Mouse (Mus musculus) neutrophil, adult 5-6 weeks (primary cell): ENCODE data around the gene Gm4869. TPM values are rescaled to one million over a fixed set of nuclear protein-coding genes. Genes with fewer than 3 reads are reported as not detected.
"Not testable (repeated sequence)": the region's sequence is repeated elsewhere in the genome, so short reads cannot be mapped to it uniquely, and the experiment has no call there.

Experiments used
- ATAC-seq: fragments of 151-379, 151-347 bp; 2 replicates; pipeline ENCODE4 v1.8.0; 2017; ENCODE audit warnings: mild to moderate bottlenecking, moderate TSS enrichment; ENCODE audit not compliant: insufficient number of reproducible peaks, poor library complexity, low FRiP score, severe bottlenecking; ENCODE audit errors: extremely low read depth
- total RNA-seq: library from RNA; stranded (forward); fragments of 200-1000 nt; gene quantifications from 2 replicates; pipeline ENCODE4 v1.2.3, GENCODE M21; 2017

The Gm4869 gene
- total RNA-seq, 1 experiment from 2014 or later = 0.35 TPM

DNA sequence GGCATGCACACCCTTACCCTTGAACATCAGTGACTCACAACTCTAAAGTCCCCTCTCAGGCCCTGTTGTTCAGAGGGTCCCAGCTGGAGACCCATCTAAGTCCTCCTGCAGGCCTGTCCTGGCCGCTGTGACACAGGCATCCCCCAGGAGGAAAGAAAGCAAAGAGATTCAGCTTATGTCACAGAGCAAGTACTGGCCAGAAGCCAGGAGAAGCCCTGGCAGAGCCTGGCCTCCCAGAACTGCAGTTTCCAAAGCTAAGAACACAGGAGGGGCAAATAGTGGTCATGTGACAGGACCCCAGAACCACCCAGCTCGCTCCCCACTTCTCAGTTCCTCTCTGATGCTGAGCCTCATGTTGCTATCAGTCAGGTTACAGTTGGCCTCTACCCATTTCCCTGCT, 10.0 kb downstream of the Gm4869 start:
- ATAC-seq = no peak

DNA sequence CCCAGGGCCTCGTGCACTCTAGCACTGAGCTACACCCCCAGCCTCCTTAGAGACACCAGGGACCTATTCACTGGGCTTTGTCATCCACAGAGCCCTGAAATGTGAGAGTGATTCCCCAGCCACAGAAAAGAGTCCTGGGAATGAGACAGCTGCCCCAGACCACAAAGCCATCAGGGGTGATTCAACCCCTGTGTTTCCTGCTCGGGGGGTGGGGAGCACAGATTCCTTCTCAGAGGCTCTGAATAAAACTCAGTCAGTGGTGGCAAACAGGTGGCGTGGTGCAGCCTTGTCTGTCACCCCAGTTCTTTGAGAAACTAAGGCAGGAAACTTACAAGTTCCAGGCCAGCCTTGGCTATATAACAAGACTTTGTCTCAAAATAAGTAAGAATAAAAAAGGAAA, 16.0 kb downstream of the Gm4869 start:
- no peak for ATAC-seq

DNA sequence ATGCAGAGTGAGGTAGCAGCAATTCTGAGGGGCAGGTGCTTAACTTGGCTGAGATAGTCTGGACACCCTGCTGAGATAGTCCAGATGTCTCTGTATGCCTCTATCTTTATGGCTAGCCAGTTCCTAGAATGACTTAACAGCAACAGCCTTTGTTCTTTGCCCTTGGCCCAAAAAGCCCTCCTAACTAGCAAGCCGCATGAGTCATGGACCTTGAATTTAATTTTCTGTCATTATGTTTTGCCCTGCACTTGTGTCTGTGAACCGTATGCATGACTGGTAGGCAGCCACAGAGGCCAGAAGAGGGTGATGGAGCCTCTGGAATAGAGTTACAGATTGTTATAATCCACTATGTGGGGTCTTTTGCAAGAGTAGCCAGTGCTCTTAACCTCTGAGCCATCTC, 17.7 kb downstream of the Gm4869 start:
- not testable (repeated sequence) for ATAC-seq

DNA sequence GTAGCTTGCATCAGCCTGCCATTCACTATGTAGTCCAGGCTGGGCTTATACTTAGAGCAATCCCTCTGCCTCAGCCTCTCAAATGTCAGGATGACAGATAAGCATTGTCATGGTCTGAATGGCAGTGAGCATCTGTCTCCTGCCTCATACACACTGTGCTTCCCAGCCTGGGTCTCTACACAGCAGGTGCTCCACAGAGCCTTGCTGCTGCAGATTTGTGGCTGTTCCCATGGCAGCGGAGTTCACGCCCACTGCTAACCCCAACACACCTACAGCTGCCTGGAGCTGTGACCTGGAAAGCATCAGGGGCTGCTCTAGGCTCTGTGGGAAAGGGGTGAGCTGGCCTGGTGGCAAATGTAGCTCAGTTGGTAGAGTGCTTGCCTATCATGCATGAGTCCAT, 19.5 kb downstream of the Gm4869 start:
- no peak for ATAC-seq

DNA sequence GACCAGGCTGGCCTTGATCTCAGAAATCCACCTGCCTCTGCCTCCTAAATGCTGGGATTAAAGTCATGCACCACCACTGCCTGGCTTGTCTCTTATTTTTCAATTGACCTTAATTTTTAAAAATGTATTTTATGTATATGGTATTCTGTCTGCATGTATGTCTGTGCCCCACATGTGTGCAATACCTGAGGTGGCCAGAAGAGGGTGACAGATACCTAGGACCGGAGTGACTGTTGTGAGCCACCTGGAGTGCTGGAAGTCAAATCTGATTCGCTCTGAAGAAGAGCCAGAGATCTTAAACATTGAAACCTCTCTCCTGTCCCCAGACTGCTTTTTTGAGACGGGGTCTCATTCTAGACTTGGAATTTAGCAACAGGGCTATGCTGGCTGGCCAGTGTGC, 26.9 kb downstream of the Gm4869 start:
- peak; percentile 25; the same call in 1 of the 2 replicates for ATAC-seq

DNA sequence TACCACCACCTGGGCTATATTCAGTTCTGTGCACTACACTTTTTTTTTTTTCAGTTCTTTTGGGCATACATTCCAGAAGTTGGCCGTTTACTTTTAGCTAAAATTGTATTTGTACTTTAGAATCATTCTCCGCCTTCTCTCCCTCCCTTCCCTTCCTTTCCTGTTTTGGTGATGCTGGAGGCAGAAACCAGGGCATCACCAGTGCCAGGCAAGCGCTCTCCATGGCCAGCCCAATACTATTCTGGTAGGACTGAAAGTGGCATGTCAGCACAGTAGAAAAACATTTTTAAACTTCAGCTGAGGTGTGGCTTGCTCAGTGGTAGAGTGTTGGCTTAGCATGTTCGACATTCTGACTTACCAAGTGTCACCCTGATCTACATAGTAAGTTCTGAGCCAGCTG, 36.0 kb downstream of the Gm4869 start:
- no peak for ATAC-seq

DNA sequence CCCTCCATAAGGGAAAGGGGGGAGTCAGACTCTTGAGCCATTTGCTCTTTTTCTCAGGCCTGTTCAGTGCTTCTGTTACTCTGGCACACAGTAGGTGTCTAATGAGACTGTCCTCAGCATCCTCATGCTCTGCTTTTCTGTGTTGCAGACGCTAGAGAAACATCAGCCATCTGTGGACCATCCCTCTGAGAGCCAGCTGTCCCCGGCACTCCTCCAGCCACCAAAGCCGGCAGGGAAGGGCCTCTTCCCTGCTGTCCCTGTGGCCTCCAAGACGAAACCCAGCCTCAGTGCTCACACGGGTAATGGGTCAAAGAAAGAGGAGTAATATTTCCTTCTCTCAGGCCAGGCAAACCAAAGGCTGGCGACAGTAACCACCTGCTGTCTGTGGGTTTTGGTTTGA, 45.7 kb downstream of the Gm4869 start:
- no peak for ATAC-seq

DNA sequence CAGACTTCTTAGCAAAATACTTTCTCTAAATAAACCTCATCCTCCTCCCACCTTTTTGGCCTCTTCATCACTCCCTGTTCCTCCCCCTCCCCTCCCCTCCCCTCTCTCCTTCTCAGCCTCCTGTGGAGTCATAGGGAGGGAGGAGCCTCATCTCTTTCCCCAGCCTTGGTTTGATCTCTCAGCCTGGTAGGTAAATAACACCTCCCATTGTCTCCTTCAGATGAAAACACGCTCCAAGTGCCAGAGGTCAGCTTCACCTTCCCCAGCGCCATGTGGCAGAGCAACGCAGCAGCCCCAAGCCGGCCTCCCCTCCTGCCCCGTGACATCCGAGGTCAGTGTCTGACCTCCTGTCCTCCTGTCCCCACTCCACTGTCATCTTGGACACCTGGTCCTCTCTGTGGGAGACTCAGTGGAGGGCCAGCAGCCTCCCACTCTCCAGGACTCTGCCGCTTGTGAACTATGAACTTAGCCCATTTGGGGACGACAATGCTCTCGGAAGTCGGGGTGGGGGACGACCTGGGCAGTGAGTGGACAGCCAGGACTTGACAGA, 47.3 kb downstream of the Gm4869 start:
- ATAC-seq = no peak

DNA sequence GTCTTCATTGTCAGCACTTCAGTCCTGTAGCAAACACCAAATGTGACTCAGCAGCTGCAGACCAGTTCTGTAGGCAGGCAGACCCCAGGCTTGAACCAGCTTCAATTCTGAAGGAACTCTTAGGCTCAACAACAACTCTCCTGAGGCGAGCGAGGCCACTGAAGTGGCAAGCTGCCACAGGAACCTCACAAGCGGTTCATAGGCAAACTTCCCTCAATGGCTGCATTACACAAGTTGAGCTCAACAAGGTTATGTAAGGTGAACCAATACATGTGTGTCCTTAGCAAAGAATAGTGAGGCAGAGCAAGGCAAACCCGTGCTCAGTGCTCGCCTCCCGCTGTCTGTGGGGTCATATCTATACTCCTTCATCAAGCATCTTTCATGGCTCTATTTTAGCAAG, 52.7 kb downstream of the Gm4869 start:
- no peak for ATAC-seq

DNA sequence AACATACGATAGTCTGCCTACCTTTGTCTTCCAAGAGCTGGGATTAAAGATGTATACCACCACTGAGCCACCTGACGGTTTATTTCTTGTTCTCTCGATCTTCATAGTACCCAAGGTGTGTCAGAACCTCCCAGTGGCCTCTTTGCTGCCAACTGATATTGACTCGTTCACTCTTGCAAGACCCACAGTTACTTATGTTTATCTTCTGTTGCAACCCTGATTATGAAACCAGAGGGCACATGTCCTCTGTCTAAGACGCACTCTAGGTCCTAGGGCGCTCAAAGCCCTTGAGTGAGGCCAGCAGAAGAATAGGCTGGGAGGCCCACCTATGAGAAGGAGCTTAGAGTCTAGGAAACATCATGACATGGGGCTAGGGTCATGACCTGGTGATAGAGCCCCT, 55.3 kb downstream of the Gm4869 start:
- ATAC-seq = no peak

DNA sequence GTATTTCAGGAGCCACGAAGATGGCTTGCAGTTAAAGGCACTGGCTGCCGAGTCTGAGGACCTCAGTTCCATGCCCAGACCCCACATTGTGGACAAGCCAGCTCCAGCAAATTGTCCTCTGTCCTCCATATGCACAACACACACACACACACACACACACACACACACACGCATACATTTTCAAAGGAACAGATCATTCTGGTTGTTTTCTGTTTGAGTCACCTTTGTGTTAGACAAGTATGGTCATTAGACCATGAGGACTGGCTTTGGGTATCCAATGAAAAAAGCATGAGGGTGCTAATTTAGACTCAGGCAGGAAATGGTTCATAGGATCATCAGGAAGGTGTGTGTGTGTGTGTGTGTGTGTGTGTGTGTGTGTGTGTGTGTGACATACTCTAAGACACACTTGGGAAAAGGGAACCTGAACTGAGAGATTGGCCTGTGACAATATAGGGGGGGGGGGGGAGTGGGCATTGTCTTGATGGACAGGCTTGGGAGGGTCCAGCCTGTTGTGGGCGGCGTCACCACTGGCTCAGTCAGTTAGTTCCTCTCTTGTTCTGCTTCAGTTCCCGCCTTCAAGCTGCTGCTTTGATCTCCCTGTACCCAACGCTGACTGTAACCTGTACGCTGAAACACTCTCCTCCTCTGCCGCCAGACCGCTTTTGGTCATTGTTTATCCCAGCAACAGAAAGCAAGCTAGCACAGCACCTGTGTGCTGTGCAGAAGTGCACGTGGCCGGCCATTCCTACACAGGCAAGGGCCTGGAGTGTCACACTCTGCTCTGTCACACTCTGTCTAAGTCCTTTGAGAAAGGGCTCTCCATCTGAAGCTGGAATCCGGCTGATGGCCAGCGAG, 56.8 kb downstream of the Gm4869 start:
- peak; percentile 51 for ATAC-seq

DNA sequence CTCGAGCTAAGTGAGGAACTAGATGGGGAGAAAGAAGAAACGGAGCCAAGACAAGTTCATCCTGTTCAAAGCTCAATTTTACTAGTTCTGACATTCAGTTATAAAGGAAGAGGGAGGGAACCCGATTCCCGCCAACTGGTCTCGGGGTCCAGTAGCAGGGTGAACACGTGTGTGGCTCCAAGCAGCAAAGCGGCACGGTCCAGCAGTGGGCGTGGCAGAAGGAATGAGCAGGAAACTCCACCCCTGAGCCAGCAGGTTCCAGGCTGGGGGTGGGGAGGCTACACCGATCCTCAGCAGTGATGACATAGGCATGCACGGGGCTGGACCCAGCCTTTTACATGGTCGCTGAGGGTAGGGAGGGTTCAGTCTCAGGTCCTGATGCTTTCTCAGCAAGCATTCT, 57.5 kb downstream of the Gm4869 start:
- ATAC-seq = not testable (repeated sequence)

DNA sequence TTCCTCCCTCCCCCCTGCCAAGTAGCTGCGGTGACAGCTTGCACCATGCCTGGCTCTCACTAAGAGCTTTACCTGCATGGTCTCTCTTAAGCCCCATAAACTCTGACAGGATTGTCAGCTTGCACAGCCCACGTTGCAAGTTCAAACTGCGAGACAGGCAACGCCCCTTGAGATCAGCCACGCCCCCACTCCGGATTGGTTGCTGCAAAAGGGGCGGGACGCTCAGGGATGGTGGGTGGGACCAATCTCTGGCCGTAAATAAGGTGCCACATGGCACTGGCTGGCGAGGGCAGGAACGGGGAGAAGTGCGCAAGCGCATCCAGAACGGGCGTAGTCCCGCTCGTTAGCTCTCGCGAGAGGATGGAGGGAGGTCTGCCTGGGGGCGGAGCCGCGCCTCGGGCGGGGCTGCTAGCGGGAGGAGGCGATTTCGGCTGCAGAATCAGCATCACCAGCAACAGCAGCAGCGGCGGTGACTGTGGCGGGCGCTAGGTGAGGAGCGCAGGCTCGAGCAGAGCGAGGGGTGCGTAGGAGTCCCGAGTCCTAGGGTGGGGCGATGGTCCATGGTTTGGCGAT, 59.8 kb downstream of the Gm4869 start, which contains the start of gene Chst12:
Gene Chst12 (plus strand): TSS at position 343 of the 573 bp plus-strand sequence.
- ATAC-seq = peak; percentile 84

DNA sequence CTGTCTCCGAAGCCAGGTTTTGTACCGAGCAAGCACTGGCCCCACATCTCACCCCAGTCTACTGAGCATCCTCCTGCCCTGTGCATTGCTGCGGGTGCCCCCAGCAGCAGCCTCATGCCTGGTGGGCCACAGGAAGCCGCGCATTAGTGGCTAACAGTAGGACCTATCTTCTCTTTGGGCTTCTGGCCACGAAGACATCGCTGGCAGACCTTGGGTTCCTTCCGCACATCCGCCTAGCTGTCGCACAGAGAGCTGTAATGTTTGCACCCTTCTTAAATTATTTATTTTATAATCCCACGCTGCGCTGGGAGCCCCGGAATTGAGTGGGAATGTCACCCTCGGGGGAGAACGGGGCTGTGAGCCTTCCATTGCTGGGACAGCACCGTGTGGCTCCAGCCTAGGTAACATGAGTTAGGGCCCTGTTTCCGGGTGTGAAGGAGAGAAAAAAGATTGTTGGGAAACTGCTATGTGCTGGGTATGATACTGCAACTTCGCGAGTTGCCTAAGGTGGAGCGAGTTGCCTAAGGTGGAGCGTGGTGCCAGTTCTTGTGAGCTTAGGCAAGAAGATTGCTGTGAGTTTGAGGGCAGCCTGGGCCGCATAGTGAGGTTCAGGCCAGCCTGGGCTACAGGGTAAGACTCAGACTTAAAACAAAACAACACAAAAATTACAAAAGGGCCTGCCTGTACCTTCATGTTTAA, 60.8 kb downstream of the Gm4869 start:
- no peak for ATAC-seq

DNA sequence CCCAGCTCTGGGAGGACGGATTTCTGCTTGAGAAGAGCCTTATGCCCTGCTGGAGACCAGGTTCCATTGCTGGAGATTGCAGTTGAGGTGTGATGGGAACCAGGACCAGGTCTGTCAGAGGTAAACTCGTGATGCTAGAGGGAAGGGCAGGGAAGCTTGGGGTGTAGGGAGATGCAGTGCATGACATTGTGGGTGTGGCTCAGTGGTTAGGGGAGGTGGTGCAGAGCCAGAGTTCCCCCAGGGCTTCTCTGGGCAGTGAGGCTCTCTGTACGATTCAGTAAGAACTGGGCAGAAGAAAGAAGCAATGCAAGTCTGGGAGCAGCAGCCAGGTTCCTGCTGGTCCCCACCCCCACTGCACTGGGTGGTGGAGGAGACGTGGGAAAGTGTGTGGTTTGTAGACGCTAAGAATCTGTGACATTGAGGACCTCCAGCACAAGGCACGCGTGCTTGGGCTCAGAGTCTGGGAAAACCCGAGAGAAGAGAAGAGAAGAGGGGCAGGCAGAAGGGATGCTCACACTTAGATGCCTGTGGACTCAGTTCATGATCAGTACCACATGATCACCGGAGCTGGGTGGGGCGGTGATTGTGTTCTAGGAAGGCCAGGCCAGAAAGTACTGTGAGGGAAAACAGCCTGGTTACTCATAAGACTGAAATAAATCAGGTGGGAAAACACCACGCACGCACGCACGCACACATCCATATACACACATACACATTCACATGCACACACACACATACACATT, 62.2 kb downstream of the Gm4869 start:
- ATAC-seq = no peak

DNA sequence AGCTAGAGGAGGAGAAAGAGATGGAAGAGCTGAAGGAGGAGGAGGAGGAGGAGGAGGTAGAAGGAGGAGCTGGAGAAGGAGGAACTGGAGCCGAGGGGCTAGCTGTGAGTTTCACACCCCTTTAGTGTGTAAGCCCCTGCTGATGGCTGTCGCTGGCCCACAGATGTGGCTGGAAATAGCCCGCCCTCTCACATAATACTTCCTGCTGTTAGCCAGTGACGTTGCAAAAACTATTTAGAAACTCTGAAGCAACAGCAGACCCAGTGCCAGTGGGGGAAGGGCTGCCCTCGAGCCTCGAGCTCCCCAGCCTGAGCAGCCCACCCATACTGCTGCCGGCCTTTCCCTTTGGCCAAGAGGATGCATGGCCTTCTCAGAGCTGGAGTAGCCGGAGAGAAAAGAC, 63.2 kb downstream of the Gm4869 start:
- peak; percentile 17; the same call in 1 of the 2 replicates for ATAC-seq

DNA sequence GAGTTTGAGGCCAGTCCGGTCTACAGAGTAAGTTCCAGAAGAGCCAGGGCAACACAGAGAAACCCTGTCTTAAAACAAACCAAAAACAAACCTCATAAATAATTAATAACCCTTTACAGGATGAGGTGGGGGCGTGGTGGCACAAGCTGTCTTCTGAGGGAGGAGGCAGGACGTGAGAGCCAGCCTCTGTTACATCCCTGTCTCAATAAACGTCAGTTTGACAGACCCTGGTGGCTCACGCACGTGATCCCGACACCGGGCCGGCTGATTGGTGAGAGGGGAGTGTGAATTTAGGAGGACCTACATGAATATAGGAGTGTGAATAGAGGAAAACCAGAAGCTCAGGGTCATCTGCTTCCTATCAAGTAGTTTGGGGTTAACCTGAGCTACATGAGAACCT, 63.8 kb downstream of the Gm4869 start:
- no peak for ATAC-seq

DNA sequence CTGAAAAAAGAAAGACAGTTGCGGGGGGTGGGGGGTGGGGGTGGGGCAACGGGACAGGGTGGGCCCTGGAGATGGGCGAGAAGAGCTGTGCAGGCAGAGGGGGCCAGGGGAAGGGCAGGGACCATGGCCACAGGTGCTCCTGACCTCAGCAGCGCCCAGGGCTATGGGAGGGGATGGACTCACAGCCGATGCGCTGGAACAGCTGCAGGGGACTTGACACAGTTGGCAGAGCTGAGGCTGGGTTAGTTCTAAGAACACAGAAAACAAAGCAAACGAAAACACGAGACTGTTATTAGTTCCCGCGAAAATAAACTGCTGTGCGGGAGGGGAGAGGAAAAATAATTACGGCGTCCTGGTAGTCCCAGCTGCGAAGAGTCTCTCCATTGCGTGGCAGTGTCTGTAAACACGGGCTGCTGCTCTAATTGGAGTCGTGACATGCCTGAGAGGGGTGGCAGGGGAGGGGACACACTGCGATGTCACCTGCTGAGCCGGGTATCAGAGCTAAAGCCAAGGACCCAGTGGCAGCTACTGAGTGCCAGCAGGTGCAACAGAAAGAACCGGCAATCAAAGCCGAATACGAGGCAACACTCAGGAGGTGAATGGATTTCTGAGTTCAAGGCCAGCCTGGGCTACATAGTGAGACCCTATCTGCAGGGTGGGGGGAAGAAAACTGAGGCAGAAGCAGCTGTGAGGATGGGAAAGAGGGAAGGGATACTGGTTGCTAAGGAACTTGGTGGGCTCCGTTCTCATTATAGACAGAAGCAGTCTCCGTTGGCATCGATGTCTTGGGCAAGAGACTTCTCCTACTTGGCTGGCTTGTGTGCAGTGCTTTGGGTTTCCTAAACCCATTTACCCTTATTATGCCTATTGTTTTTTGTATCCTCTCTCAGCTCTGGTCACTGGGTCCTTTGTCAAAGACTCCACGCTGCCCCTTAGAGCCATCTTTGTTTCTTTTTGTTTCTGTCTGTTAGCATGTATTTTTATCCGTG, 64.9 kb downstream of the Gm4869 start:
- ATAC-seq = no peak
